Mouse (Mus musculus) urinary bladder, postnatal 10 days (tissue): ENCODE measurements around the gene Twist2.

Source experiments
- DNase-seq: peaks from one replicate; pipeline ENCODE4 v3.0.0; 2022; ENCODE audit warnings: low spot score

Gene Twist2

GRCm38 (mm10) chr1:91874633-91875032 lies 73.4 kb downstream of the Twist2 start:
- peak; percentile 60 for DNase-seq

- no peak for DNase-seq
Observed at GRCm38 (mm10) chr1:91875042-91875720, 73.9 kb downstream of the Twist2 start.

GRCm38 (mm10) chr1:91878696-91879095 lies 77.4 kb downstream of the Twist2 start:
- no peak for DNase-seq

- DNase-seq: no peak
Observed at GRCm38 (mm10) chr1:91880156-91880555, 78.9 kb downstream of the Twist2 start.

GRCm38 (mm10) chr1:91880899-91881298 lies 79.6 kb downstream of the Twist2 start:
- DNase-seq: no peak

GRCm38 (mm10) chr1:91883115-91883514 lies 81.9 kb downstream of the Twist2 start:
- no peak for DNase-seq

- DNase-seq: no peak
Observed at GRCm38 (mm10) chr1:91893598-91893997, 92.3 kb downstream of the Twist2 start.

GRCm38 (mm10) chr1:91894286-91894685 lies 93.0 kb downstream of the Twist2 start:
- DNase-seq: no peak

GRCm38 (mm10) chr1:91897078-91897477 lies 95.8 kb downstream of the Twist2 start:
- DNase-seq: no peak
